Mouse (Mus musculus) ES-Bruce4 (cell line): ENCODE measurements at regions not wholly inside any gene's neighbourhood (a gene's known extent, or its start where the extent isn't known, plus 50 kb on each side); places are given as distances from the start of the nearest gene placed in this dataset.

Source experiments
- H3K27ac ChIP-seq: 2 replicates; pipeline ENCODE4 v1.5.1; 2012; ENCODE audit warnings: low read length, inconsistent platforms; ENCODE audit not compliant: insufficient read depth
- H3K27me3 ChIP-seq: 2 replicates; pipeline ENCODE4 v1.6.1; 2012; ENCODE audit warnings: mild to moderate bottlenecking, low read length, inconsistent platforms; ENCODE audit not compliant: control insufficient read depth, poor library complexity, insufficient read depth, severe bottlenecking
- H3K36me3 ChIP-seq: 2 replicates; pipeline ENCODE4 v1.6.1; 2012; ENCODE audit warnings: inconsistent platforms, mild to moderate bottlenecking, low read length, moderate library complexity; ENCODE audit not compliant: control insufficient read depth, poor library complexity, insufficient read depth, severe bottlenecking
- H3K4me1 ChIP-seq: one replicate; pipeline ENCODE4 v1.8.1; 2011; ENCODE audit warnings: low read length; ENCODE audit not compliant: control insufficient read depth, insufficient read depth
- H3K4me3 ChIP-seq: 2 replicates; pipeline ENCODE4 v1.5.1; 2011; ENCODE audit warnings: low read depth, mild to moderate bottlenecking, low read length
- H3K9ac ChIP-seq: 2 replicates; pipeline ENCODE4 v1.6.1; 2012; ENCODE audit warnings: low read depth, mild to moderate bottlenecking, inconsistent platforms; ENCODE audit not compliant: poor library complexity, severe bottlenecking
- H3K9me3 ChIP-seq: replicated peaks from 2 replicates; pipeline ENCODE4 v1.6.1; 2012; ENCODE audit warnings: mild to moderate bottlenecking, low read length, inconsistent platforms; ENCODE audit not compliant: control insufficient read depth, poor library complexity, insufficient read depth, severe bottlenecking
- CTCF ChIP-seq: IDR thresholded peaks from one replicate; pipeline ENCODE4 v1.8.1; 2011; ENCODE audit warnings: low read depth, low read length
- EP300 ChIP-seq: IDR thresholded peaks from 2 replicates; pipeline ENCODE4 v1.6.1; 2011; ENCODE audit warnings: low read depth, low read length; ENCODE audit not compliant: insufficient read depth
- POLR2A ChIP-seq: IDR thresholded peaks from one replicate; pipeline ENCODE4 v1.8.1; 2011; ENCODE audit warnings: low read length; ENCODE audit not compliant: insufficient read depth

GRCm38 (mm10) chr8:89210684-89211083, 166.7 kb upstream of the Sall1 start:
- no peaks in the 10 kb centered on the region for H3K27me3 ChIP-seq
- no peak overlapping the region for H3K9ac ChIP-seq
- no peak overlapping the region for H3K4me3 ChIP-seq
- H3K27ac ChIP-seq, result no peak overlapping the region
- peaks cover 5% of the 10 kb centered on the region; the same call in 1 of the 2 replicates for H3K9me3 ChIP-seq
- TF ChIP-seq CTCF (no peak), POLR2A (no peak), EP300 (no peak)
- H3K4me1 ChIP-seq, result no peaks in the 10 kb centered on the region
- H3K36me3 ChIP-seq, result no peaks in the 10 kb centered on the region

GRCm38 (mm10) chr8:89207891-89208290, 163.9 kb upstream of the Sall1 start:
- Histone ChIP-seq H3K9me3 (peaks cover 5% of the 10 kb centered on the region; the same call in 1 of the 2 replicates), H3K4me1 (no peaks in the 10 kb centered on the region), H3K27me3 (no peaks in the 10 kb centered on the region; the same call in 1 of the 2 replicates), H3K36me3 (no peaks in the 10 kb centered on the region), H3K27ac (no peak overlapping the region), H3K4me3 (no peak overlapping the region), H3K9ac (no peak overlapping the region)
- TF ChIP-seq CTCF (no peak), EP300 (no peak), POLR2A (no peak)

- Histone ChIP-seq H3K9me3 (no peaks in the 10 kb centered on the region), H3K27ac (no peak overlapping the region)
Measured at GRCm38 (mm10) chr8:89202484-89203096, 158.6 kb upstream of the Sall1 start.

GRCm38 (mm10) chr8:89200301-89200700, 156.3 kb upstream of the Sall1 start:
- H3K27me3 ChIP-seq, result no peaks in the 10 kb centered on the region; the same call in 1 of the 2 replicates
- no peaks in the 10 kb centered on the region for H3K4me1 ChIP-seq
- no peak overlapping the region for H3K4me3 ChIP-seq
- H3K27ac ChIP-seq, result no peak overlapping the region
- TF ChIP-seq POLR2A (no peak), EP300 (no peak), CTCF (no peak)
- H3K9ac ChIP-seq, result no peak overlapping the region
- no peaks in the 10 kb centered on the region for H3K9me3 ChIP-seq
- no peaks in the 10 kb centered on the region for H3K36me3 ChIP-seq

More at GRCm38 (mm10) chr8:89202484-89203096, 158.6 kb upstream of the Sall1 start:
- Histone ChIP-seq H3K4me3 (no peak overlapping the region), H3K36me3 (no peaks in the 10 kb centered on the region), H3K27me3 (no peaks in the 10 kb centered on the region; the same call in 1 of the 2 replicates), H3K4me1 (no peaks in the 10 kb centered on the region), H3K9ac (no peak overlapping the region)
- no peak for TF ChIP-seq CTCF
- TF ChIP-seq EP300, result no peak
- no peak for TF ChIP-seq POLR2A

GRCm38 (mm10) chr8:89185314-89185713, 141.4 kb upstream of the Sall1 start:
- Histone ChIP-seq H3K27ac (no peak overlapping the region), H3K27me3 (no peaks in the 10 kb centered on the region), H3K4me3 (no peak overlapping the region), H3K36me3 (no peaks in the 10 kb centered on the region), H3K9me3 (no peaks in the 10 kb centered on the region), H3K4me1 (no peaks in the 10 kb centered on the region), H3K9ac (no peak overlapping the region)
- TF ChIP-seq EP300 (no peak), CTCF (no peak), POLR2A (no peak)

GRCm38 (mm10) chr8:89175631-89176030, 131.7 kb upstream of the Sall1 start:
- H3K9ac ChIP-seq, result no peak overlapping the region
- no peaks in the 10 kb centered on the region for H3K4me1 ChIP-seq
- no peak overlapping the region for H3K4me3 ChIP-seq
- H3K36me3 ChIP-seq, result no peaks in the 10 kb centered on the region
- H3K27ac ChIP-seq, result no peak overlapping the region
- no peaks in the 10 kb centered on the region for H3K9me3 ChIP-seq
- no peak for TF ChIP-seq POLR2A
- TF ChIP-seq CTCF, result no peak
- no peak for TF ChIP-seq EP300
- no peaks in the 10 kb centered on the region for H3K27me3 ChIP-seq
